Mouse (Mus musculus) embryonic facial prominence, embryonic 15.5 days (tissue): Measurements from ENCODE around the gene Dock1. TPM values are rescaled to one million over a fixed set of nuclear protein-coding genes. Genes with fewer than 3 reads are reported as not detected.

Experiments used
- ATAC-seq: fragments of 200-750 bp; cut with Nextera tagmentation; 2 replicates; pipeline ENCODE4 v1.8.0; 2017; ENCODE audit warnings: low read depth, moderate TSS enrichment; ENCODE audit not compliant: insufficient number of reproducible peaks, low FRiP score, low TSS enrichment
- H3K27ac ChIP-seq: fragments of 300-500 bp; sonication (generic); replicated peaks from 2 replicates; pipeline ENCODE4 v1.5.1; 2015; ENCODE audit warnings: mild to moderate bottlenecking, inconsistent platforms
- H3K27me3 ChIP-seq: fragments of 300-500 bp; sonication (generic); 2 replicates; pipeline ENCODE4 v1.6.1; 2015; ENCODE audit warnings: inconsistent platforms
- H3K36me3 ChIP-seq: fragments of 300-500 bp; sonication (generic); 2 replicates; pipeline ENCODE4 v1.6.1; 2015; ENCODE audit warnings: mild to moderate bottlenecking, inconsistent platforms
- H3K4me1 ChIP-seq: fragments of 300-500 bp; sonication (generic); 2 replicates; pipeline ENCODE4 v1.6.1; 2015; ENCODE audit warnings: inconsistent platforms
- H3K4me2 ChIP-seq: fragments of 300-500 bp; sonication (generic); replicated peaks from 2 replicates; pipeline ENCODE4 v1.6.1; 2015; ENCODE audit warnings: mild to moderate bottlenecking, inconsistent platforms
- H3K4me3 ChIP-seq: fragments of 300-500 bp; sonication (generic); replicated peaks from 2 replicates; pipeline ENCODE4 v1.5.1; 2015; ENCODE audit warnings: mild to moderate bottlenecking, inconsistent platforms
- H3K9ac ChIP-seq: fragments of 300-500 bp; sonication (generic); 2 replicates; pipeline ENCODE4 v1.6.1; 2015; ENCODE audit warnings: inconsistent platforms
- H3K9me3 ChIP-seq: fragments of 300-500 bp; sonication (generic); replicated peaks from 2 replicates; pipeline ENCODE4 v1.6.1; 2016; ENCODE audit warnings: inconsistent platforms
- WGBS: fragments of 180-500 bp; shearing (Covaris S2); methylation state at CpG from one replicate; pipeline ENCODE4 v1.1.7; 2015; 5-methylcytosine and 5-hydroxymethylcytosine counted together
- polyA plus RNA-seq: library from polyadenylated mRNA; unstranded; fragments of >200 nt; fragmentation: Nextera tagmentation; extraction: Ambion mirVana; gene quantifications from 2 replicates; pipeline ENCODE4 v1.2.1, GENCODE M21; 2015

The Dock1 gene
- polyA plus RNA-seq, 1 experiment from 2014 or later, result 33.8 TPM

GRCm38 (mm10) chr7:134673135-134673534, 2.7 kb downstream of the Dock1 start:
- Histone ChIP-seq H3K4me1 (peaks cover 39% of the 10 kb centered on the region), H3K36me3 (no peaks in the 10 kb centered on the region), H3K9me3 (no peaks in the 10 kb centered on the region), H3K27me3 (no peaks in the 10 kb centered on the region), H3K4me3 (no peak overlapping the region), H3K27ac (no peak overlapping the region), H3K4me2 (no peak overlapping the region), H3K9ac (no peak overlapping the region)
- ATAC-seq, result no peak
- 76% methylated on average over 5 of the region's 5 CpGs for WGBS

- Histone ChIP-seq H3K36me3 (no peaks in the 10 kb centered on the region), H3K27me3 (no peaks in the 10 kb centered on the region), H3K9me3 (no peaks in the 10 kb centered on the region), H3K4me3 (no peak overlapping the region), H3K4me2 (no peak overlapping the region), H3K9ac (no peak overlapping the region), H3K4me1 (peaks cover 41% of the 10 kb centered on the region), H3K27ac (no peak overlapping the region)
- WGBS, result 50% methylated on average over 9 of the region's 9 CpGs
- no peak for ATAC-seq
Measured at GRCm38 (mm10) chr7:134673952-134674351, 3.5 kb downstream of the Dock1 start.

- Histone ChIP-seq H3K4me1 (peaks cover 35% of the 10 kb centered on the region), H3K9ac (no peak overlapping the region), H3K27me3 (no peaks in the 10 kb centered on the region), H3K36me3 (no peaks in the 10 kb centered on the region), H3K4me2 (no peak overlapping the region), H3K27ac (no peak overlapping the region), H3K4me3 (no peak overlapping the region), H3K9me3 (no peaks in the 10 kb centered on the region)
- ATAC-seq, result no peak
- WGBS, result 54% methylated on average over 4 of the region's 4 CpGs
Measured at GRCm38 (mm10) chr7:134677852-134678251, 7.4 kb downstream of the Dock1 start.

GRCm38 (mm10) chr7:134679314-134680158, 9.1 kb downstream of the Dock1 start:
- Histone ChIP-seq H3K27ac (0 out of 2 replicates have a peak overlapping the region, but pooled peaks have one; percentile 60), H3K36me3 (no peaks in the 10 kb centered on the region), H3K4me3 (no peak overlapping the region), H3K27me3 (no peaks in the 10 kb centered on the region), H3K9me3 (no peaks in the 10 kb centered on the region), H3K9ac (no peak overlapping the region), H3K4me1 (peaks cover 24% of the 10 kb centered on the region; the same call in 1 of the 2 replicates), H3K4me2 (no peak overlapping the region)
- WGBS, result 55% methylated on average over 13 of the region's 13 CpGs
- ATAC-seq, result no peak

- no peaks in the 10 kb centered on the region for H3K9me3 ChIP-seq
- H3K36me3 ChIP-seq, result no peaks in the 10 kb centered on the region
- H3K27ac ChIP-seq, result no peak overlapping the region
- no peak overlapping the region for H3K9ac ChIP-seq
- no peak overlapping the region for H3K4me2 ChIP-seq
- H3K4me3 ChIP-seq, result no peak overlapping the region
- ATAC-seq, result no peak
- no peaks in the 10 kb centered on the region for H3K27me3 ChIP-seq
- peaks cover 24% of the 10 kb centered on the region; the same call in 1 of the 2 replicates for H3K4me1 ChIP-seq
- 65% methylated on average over 2 of the region's 2 CpGs for WGBS
Measured at GRCm38 (mm10) chr7:134680161-134680560, 9.7 kb downstream of the Dock1 start.

- Histone ChIP-seq H3K4me1 (peaks cover 24% of the 10 kb centered on the region; the same call in 1 of the 2 replicates), H3K36me3 (no peaks in the 10 kb centered on the region), H3K27ac (0 out of 2 replicates have a peak overlapping the region, but pooled peaks have one; percentile 17), H3K27me3 (no peaks in the 10 kb centered on the region), H3K9me3 (no peaks in the 10 kb centered on the region), H3K9ac (no peak overlapping the region), H3K4me2 (no peak overlapping the region), H3K4me3 (no peak overlapping the region)
- 79% methylated on average over 12 of the region's 12 CpGs for WGBS
- no peak for ATAC-seq
Measured at GRCm38 (mm10) chr7:134681729-134682527, 11.5 kb downstream of the Dock1 start.

GRCm38 (mm10) chr7:134688332-134688731, 17.9 kb downstream of the Dock1 start:
- Histone ChIP-seq H3K4me1 (no peaks in the 10 kb centered on the region), H3K36me3 (0 out of 2 replicates have a peak, but pooled peaks cover 3% of the 10 kb centered on the region), H3K9ac (no peak overlapping the region), H3K27me3 (no peaks in the 10 kb centered on the region), H3K4me2 (no peak overlapping the region), H3K27ac (no peak overlapping the region), H3K4me3 (no peak overlapping the region), H3K9me3 (0 out of 2 replicates have a peak, but pooled peaks cover 2% of the 10 kb centered on the region)
- no peak for ATAC-seq
- 85% methylated on average over 6 of the region's 6 CpGs for WGBS

GRCm38 (mm10) chr7:134690118-134690517, 19.7 kb downstream of the Dock1 start:
- 0 out of 2 replicates have a peak, but pooled peaks cover 2% of the 10 kb centered on the region for H3K9me3 ChIP-seq

GRCm38 (mm10) chr7:134690806-134691205, 20.4 kb downstream of the Dock1 start:
- Histone ChIP-seq H3K4me3 (no peak overlapping the region), H3K36me3 (0 out of 2 replicates have a peak, but pooled peaks cover 3% of the 10 kb centered on the region), H3K27ac (no peak overlapping the region), H3K9me3 (0 out of 2 replicates have a peak, but pooled peaks cover 2% of the 10 kb centered on the region), H3K9ac (no peak overlapping the region), H3K27me3 (no peaks in the 10 kb centered on the region), H3K4me2 (no peak overlapping the region), H3K4me1 (0 out of 2 replicates have a peak, but pooled peaks cover 5% of the 10 kb centered on the region)
- WGBS, result 94% methylated on average over 3 of the region's 3 CpGs
- ATAC-seq, result no peak

More at GRCm38 (mm10) chr7:134690118-134690517, 19.7 kb downstream of the Dock1 start:
- H3K36me3 ChIP-seq, result 0 out of 2 replicates have a peak, but pooled peaks cover 3% of the 10 kb centered on the region
- no peak overlapping the region for H3K27ac ChIP-seq
- no peak for ATAC-seq
- H3K4me2 ChIP-seq, result no peak overlapping the region
- H3K4me1 ChIP-seq, result 0 out of 2 replicates have a peak, but pooled peaks cover 5% of the 10 kb centered on the region
- H3K9ac ChIP-seq, result no peak overlapping the region
- no peak overlapping the region for H3K4me3 ChIP-seq
- no peaks in the 10 kb centered on the region for H3K27me3 ChIP-seq
- 81% methylated on average over 5 of the region's 5 CpGs for WGBS

GRCm38 (mm10) chr7:134693325-134693724, 22.9 kb downstream of the Dock1 start:
- ATAC-seq, result no peak
- 81% methylated on average over 1 of the region's 1 CpGs for WGBS
- Histone ChIP-seq H3K9me3 (no peaks in the 10 kb centered on the region), H3K36me3 (no peaks in the 10 kb centered on the region), H3K4me3 (no peak overlapping the region), H3K9ac (no peak overlapping the region), H3K4me1 (peaks cover 18% of the 10 kb centered on the region), H3K27me3 (no peaks in the 10 kb centered on the region), H3K4me2 (no peak overlapping the region), H3K27ac (no peak overlapping the region)

- H3K27ac ChIP-seq, result no peak overlapping the region
- no peak for ATAC-seq
- no peak overlapping the region for H3K4me2 ChIP-seq
- no peak overlapping the region for H3K9ac ChIP-seq
- WGBS, result 75% methylated on average over 4 of the region's 4 CpGs
- no peaks in the 10 kb centered on the region for H3K9me3 ChIP-seq
- H3K4me1 ChIP-seq, result peaks cover 24% of the 10 kb centered on the region
- H3K27me3 ChIP-seq, result no peaks in the 10 kb centered on the region
- no peak overlapping the region for H3K4me3 ChIP-seq
- no peaks in the 10 kb centered on the region for H3K36me3 ChIP-seq
Measured at GRCm38 (mm10) chr7:134695431-134695830, 25.0 kb downstream of the Dock1 start.
